8 mouse cellular contexts compared by ENCODE assay signal in the genomic region with DNA sequence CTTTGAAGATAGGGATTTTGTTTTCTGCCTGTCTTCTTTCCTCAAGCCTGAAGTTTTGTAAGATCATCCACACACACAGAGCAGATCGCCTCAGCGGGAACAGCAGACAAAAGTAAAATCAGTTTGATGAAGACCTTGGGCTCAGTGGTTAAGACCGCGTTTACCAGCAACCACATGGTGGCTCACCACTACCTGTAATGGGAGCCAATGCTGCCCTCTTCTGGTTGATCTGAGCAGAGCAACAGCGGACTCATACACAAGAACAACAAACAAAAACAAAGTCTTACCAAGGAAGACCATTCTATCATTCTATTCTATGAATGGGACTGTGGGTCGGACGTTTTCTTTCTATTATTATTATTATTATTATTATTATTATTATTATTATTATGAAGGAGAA. TPM values are rescaled to one million over a fixed set of nuclear protein-coding genes. Genes with fewer than 3 reads are reported as not detected.
DNase-seq lines count a peak whose midpoint lies in the region; ATAC-seq and TF ChIP-seq lines count a peak whose summit lies in the region.

No protein-coding gene starts in this region.

- H3K4me1 ChIP-seq in ES-E14 (ENCODE audit: control insufficient read depth in 2 of 2, insufficient read depth in 2 of 2, low read length in 2 of 2, poor library complexity in 1 of 2): peaks cover 0 to 3% of the 10 kb centered on the region in 2 experiments; a peak in 2 of 4 replicates
- no peaks in the 10 kb centered on the region for H3K4me1 ChIP-seq in thymus, adult 2 months (replicated peaks; ENCODE audit: control insufficient read depth, insufficient read depth, low read length)

- ATAC-seq in megakaryocyte, adult 5-6 weeks (ENCODE audit: poor library complexity, severe bottlenecking): peak; percentile 83

- H3K36me3 ChIP-seq in ES-E14 (ENCODE audit: control insufficient read depth, insufficient read depth, low read length, poor library complexity, severe bottlenecking): no peaks in the 10 kb centered on the region
- no peaks in the 10 kb centered on the region for H3K36me3 ChIP-seq in thymus, adult 2 months (ENCODE audit: control insufficient read depth, insufficient read depth, low read length)

- H3K9ac ChIP-seq in ES-E14 (ENCODE audit: insufficient read depth, low read depth, low read length, poor library complexity, severe bottlenecking): no peak overlapping the region

- no peaks in the 10 kb centered on the region for H3K27me3 ChIP-seq in thymus, adult 2 months (ENCODE audit: control insufficient read depth, insufficient read depth, low read length)

- in situ Hi-C loops in ES-E14 (cut with MboI; ENCODE audit: low sequenced_read_pairs in 2 of 2, unreplicated experiment in 2 of 2): no loop called here

- no peak overlapping the region for H3K27ac ChIP-seq in ES-E14 (ENCODE audit: insufficient read depth, low read depth, low read length, poor library complexity, severe bottlenecking)
- no peak overlapping the region for H3K27ac ChIP-seq in layer of hippocampus, adult 2 months
- H3K27ac ChIP-seq in thymus, adult 2 months (ENCODE audit: control insufficient read depth, insufficient read depth, low read length): no peak overlapping the region

- DNase-seq in layer of hippocampus, adult 11-12 months (ENCODE audit: low spot score): peak; percentile 53
- no peak for DNase-seq in layer of hippocampus, adult 9-10 months (ENCODE audit: low spot score)
- peak; percentile 79 for DNase-seq in ES-E14 (ENCODE audit: low read depth, low spot score)
- DNase-seq in brain, embryonic 14.5 days (ENCODE audit: low read depth): peak; percentile 68
- DNase-seq in gastrocnemius, postnatal 14 days: peak; percentile 42
- peak; percentile 14 to 30 for DNase-seq in layer of hippocampus, adult 2 months (ENCODE audit: low spot score in 2 of 2)
- peak; percentile 52 for DNase-seq in thymus, adult 2 months

- 34% methylated on average over 7 of the region's 7 CpGs for WGBS in thymus, adult 2 months

- H3K4me3 ChIP-seq in ES-E14 (ENCODE audit: insufficient read depth in 1 of 2, low read depth in 1 of 2, low read length in 2 of 2, poor library complexity in 1 of 2, severe bottlenecking in 1 of 2): no peak overlapping the region
- H3K4me3 ChIP-seq in layer of hippocampus, adult 2 months: no peak overlapping the region
- H3K4me3 ChIP-seq in thymus, adult 2 months (ENCODE audit: control insufficient read depth, insufficient read depth, low read length): no peak overlapping the region

- peak; percentile 65; the same call in 1 of the 2 replicates for TF ChIP-seq CTCF in brain, embryonic 14.5 days (IDR thresholded peaks at IDR 0.05; ENCODE audit: borderline replicate concordance, extremely low read depth, insufficient read depth, insufficient read length)
- peak; percentile 83 for TF ChIP-seq CTCF in layer of hippocampus, adult 2 months (conservative IDR thresholded peaks at IDR 0.05)
- no peak; the same call in 1 of the 2 replicates for TF ChIP-seq CTCF in thymus, adult 2 months (IDR thresholded peaks at IDR 0.05; ENCODE audit: borderline replicate concordance, control insufficient read depth, extremely low read depth, insufficient read depth, low read length, poor library complexity)

- no peaks in the 10 kb centered on the region for H3K9me3 ChIP-seq in ES-E14 (ENCODE audit: control insufficient read depth, insufficient read depth, low read depth, low read length)

- TF ChIP-seq POLR2A in brain, embryonic 14.5 days (IDR thresholded peaks at IDR 0.05; ENCODE audit: borderline replicate concordance, extremely low read depth, insufficient read depth, insufficient read length, poor library complexity, severe bottlenecking): no peak
- TF ChIP-seq POLR2A in thymus, adult 2 months (IDR thresholded peaks at IDR 0.05; ENCODE audit: control insufficient read depth, extremely low read depth, insufficient read depth, low read length, poor library complexity): no peak

- intact Hi-C loops in gastrocnemius, postnatal 14 days (cut with DNase I; ENCODE audit: low total_unique reads): no loop called here

TF ChIP-seq in ES-E14, 5 proteins besides CTCF, POLR2A, EP300 and RAD21:
- TF ChIP-seq ZNF384 (IDR thresholded peaks at IDR 0.05; ENCODE audit: low read depth, low read length): 0 out of 2 replicates have a peak, but pooled peaks have one; percentile 17
- TF ChIP-seq MAFK (IDR thresholded peaks at IDR 0.05; ENCODE audit: insufficient read depth, low read depth, low read length): no peak
- peak; percentile 51; the same call in 1 of the 2 replicates for TF ChIP-seq ZC3H11A (IDR thresholded peaks at IDR 0.05; ENCODE audit: borderline replicate concordance, low read depth, low read length)

RNA-seq across cellular contexts. Expression of a gene that starts 27.0 kb away (rescaled TPM):
- total RNA-seq in ES-E14 (2012; rRNA removed): 124 and 175 TPM in 2 replicates
- 65.2 and 89.2 TPM in 2 replicates for polyA plus RNA-seq in brain, embryonic 14.5 days (2012; rRNA removed)
- 100 to 1,000 TPM; 142 to 154 TPM for total RNA-seq in gastrocnemius, postnatal 14 days (2021)
- 100 to 1,000 TPM in 1 of 2 experiments, 10 to 100 TPM in 1; 92.6 to 101 TPM for total RNA-seq in layer of hippocampus, adult 2 months (2021)
- total RNA-seq in megakaryocyte, adult 5-6 weeks (2015): 74.3 and 85.7 TPM in 2 replicates
- total RNA-seq in megakaryocyte, adult 5-6 weeks (2017): 34.3 and 64.3 TPM in 2 replicates
- polyA plus RNA-seq in thymus, adult 2 months (2012; rRNA removed): 10.5 and 17.5 TPM in 2 replicates

RNA-seq across cellular contexts. Expression of a gene that starts 27.1 kb away (rescaled TPM):
- total RNA-seq in ES-E14 (2012; rRNA removed): 90.0 and 116 TPM in 2 replicates
- polyA plus RNA-seq in brain, embryonic 14.5 days (2012; rRNA removed): 30.0 and 32.2 TPM in 2 replicates
- 1 to 10 TPM; 6.0 to 7.6 TPM for total RNA-seq in gastrocnemius, postnatal 14 days (2021)
- 10 to 100 TPM; 18.1 to 18.6 TPM for total RNA-seq in layer of hippocampus, adult 2 months (2021)
- total RNA-seq in megakaryocyte, adult 5-6 weeks (2015): 17.7 and 19.5 TPM in 2 replicates
- total RNA-seq in megakaryocyte, adult 5-6 weeks (2017): 25.6 and 32.2 TPM in 2 replicates
- 36.1 and 42.7 TPM in 2 replicates for polyA plus RNA-seq in thymus, adult 2 months (2012; rRNA removed)

RNA-seq across cellular contexts. Expression of a gene that starts 28.5 kb away (rescaled TPM):
- total RNA-seq in ES-E14 (2012; rRNA removed): 182 and 221 TPM in 2 replicates
- polyA plus RNA-seq in brain, embryonic 14.5 days (2012; rRNA removed): 24.6 and 31.0 TPM in 2 replicates
- total RNA-seq in gastrocnemius, postnatal 14 days (2021): 10 to 100 TPM; 16.8 to 20.2 TPM
- 10 to 100 TPM; 26.0 to 33.8 TPM for total RNA-seq in layer of hippocampus, adult 2 months (2021)
- 210 and 245 TPM in 2 replicates for total RNA-seq in megakaryocyte, adult 5-6 weeks (2015)
- total RNA-seq in megakaryocyte, adult 5-6 weeks (2017): 168 and 181 TPM in 2 replicates
- polyA plus RNA-seq in thymus, adult 2 months (2012; rRNA removed): 9.2 and 10.2 TPM in 2 replicates

RNA-seq across cellular contexts. Expression of a gene that starts 55.4 kb away (rescaled TPM):
- 70.3 and 85.1 TPM in 2 replicates for total RNA-seq in ES-E14 (2012; rRNA removed)
- polyA plus RNA-seq in brain, embryonic 14.5 days (2012; rRNA removed): 41.8 and 45.4 TPM in 2 replicates
- 10 to 100 TPM; 43.7 to 44.7 TPM for total RNA-seq in gastrocnemius, postnatal 14 days (2021)
- 10 to 100 TPM; 61.3 to 69.2 TPM for total RNA-seq in layer of hippocampus, adult 2 months (2021)
- 38.4 and 38.9 TPM in 2 replicates for total RNA-seq in megakaryocyte, adult 5-6 weeks (2015)
- 124 and 141 TPM in 2 replicates for total RNA-seq in megakaryocyte, adult 5-6 weeks (2017)
- 14.3 and 16.8 TPM in 2 replicates for polyA plus RNA-seq in thymus, adult 2 months (2012; rRNA removed)
